Mouse (Mus musculus): ENCODE results near the gene Eps8. TPM values are rescaled to one million over a fixed set of nuclear protein-coding genes. Genes with fewer than 3 reads are reported as not detected.

Gene Eps8
- polyA plus RNA-seq, 1 experiment from 2014 or later: 102 TPM

DNA sequence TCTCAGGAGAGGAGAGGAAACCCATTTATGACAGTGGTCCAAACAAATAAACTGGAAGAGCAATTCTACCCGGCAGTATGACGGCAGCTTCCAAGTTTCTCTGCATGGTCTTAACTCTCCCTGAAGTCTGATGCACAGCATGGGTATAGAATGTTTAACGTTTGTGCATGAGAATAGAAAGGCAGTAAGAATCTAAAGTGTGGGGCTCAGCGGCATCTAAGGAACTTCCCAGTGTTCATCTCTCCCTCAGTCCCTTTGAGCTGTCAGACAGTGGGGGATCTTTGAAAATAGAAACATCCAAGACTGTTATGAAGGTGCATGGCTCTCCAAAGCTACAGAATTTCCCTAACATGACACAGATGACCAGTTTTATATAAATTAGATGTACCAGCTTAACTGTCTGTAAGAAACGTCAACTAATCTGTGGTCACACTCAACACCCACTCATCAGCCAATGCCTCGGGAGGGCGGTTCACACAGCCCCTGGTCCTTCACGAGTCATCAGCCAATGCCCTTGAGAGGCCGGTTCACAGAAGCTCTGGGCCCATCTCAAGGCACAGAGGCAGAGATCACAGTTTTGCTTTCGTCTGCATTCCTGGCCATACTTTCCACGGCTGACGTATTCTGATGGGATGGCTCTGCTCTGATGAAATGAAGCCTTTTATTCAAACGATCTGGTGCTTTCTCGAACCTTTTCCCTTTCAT, 145.2 kb downstream of the Eps8 start:
- no peak overlapping the region for H3K9ac ChIP-seq (ENCODE audit: low read depth, low read length)
- no peaks in the 10 kb centered on the region for H3K27me3 ChIP-seq (replicated peaks; ENCODE audit: control insufficient read depth, insufficient read depth, low read length)
- no peak for ATAC-seq
- no peak overlapping the region for H3K4me3 ChIP-seq (ENCODE audit: low read length)
- H3K4me1 ChIP-seq (ENCODE audit: control insufficient read depth, insufficient read depth, low read length): 0 out of 2 replicates have a peak, but pooled peaks cover 3% of the 10 kb centered on the region
- no peak overlapping the region for H3K4me2 ChIP-seq (ENCODE audit: low read depth, low read length)
- no peak overlapping the region for H3K27ac ChIP-seq (ENCODE audit: low read length)
- WGBS: 81% methylated on average over 14 of the region's 14 CpGs
- H3K36me3 ChIP-seq (ENCODE audit: control insufficient read depth, insufficient read depth, low read length): peaks cover 3% of the 10 kb centered on the region; the same call in 1 of the 2 replicates
- no peaks in the 10 kb centered on the region for H3K9me3 ChIP-seq (ENCODE audit: control insufficient read depth, low read length)

- Histone ChIP-seq H3K27me3 (replicated peaks; ENCODE audit: control insufficient read depth, insufficient read depth, low read length) (no peaks in the 10 kb centered on the region), H3K4me1 (ENCODE audit: control insufficient read depth, insufficient read depth, low read length) (0 out of 2 replicates have a peak, but pooled peaks cover 3% of the 10 kb centered on the region), H3K36me3 (ENCODE audit: control insufficient read depth, insufficient read depth, low read length) (no peaks in the 10 kb centered on the region), H3K9ac (ENCODE audit: low read depth, low read length) (no peak overlapping the region), H3K27ac (ENCODE audit: low read length) (no peak overlapping the region; the same call in 1 of the 2 replicates), H3K9me3 (ENCODE audit: control insufficient read depth, low read length) (no peaks in the 10 kb centered on the region), H3K4me2 (ENCODE audit: low read depth, low read length) (no peak overlapping the region), H3K4me3 (ENCODE audit: low read length) (no peak overlapping the region)
- 94% methylated on average over 19 of the region's 19 CpGs for WGBS
- no peak for ATAC-seq
Observed at GRCm38 (mm10) chr6:137508936-137509335, 145.7 kb downstream of the Eps8 start.

GRCm38 (mm10) chr6:137506563-137506962, 148.1 kb downstream of the Eps8 start:
- WGBS: 91% methylated on average over 7 of the region's 7 CpGs
- no peaks in the 10 kb centered on the region for H3K9me3 ChIP-seq (ENCODE audit: control insufficient read depth, low read length)
- no peak overlapping the region for H3K4me2 ChIP-seq (ENCODE audit: low read depth, low read length)
- H3K27ac ChIP-seq (ENCODE audit: low read length): no peak overlapping the region
- no peak overlapping the region for H3K4me3 ChIP-seq (ENCODE audit: low read length)
- peaks cover 5% of the 10 kb centered on the region; the same call in 1 of the 2 replicates for H3K4me1 ChIP-seq (ENCODE audit: control insufficient read depth, insufficient read depth, low read length)
- no peak for ATAC-seq
- H3K27me3 ChIP-seq (replicated peaks; ENCODE audit: control insufficient read depth, insufficient read depth, low read length): no peaks in the 10 kb centered on the region
- no peaks in the 10 kb centered on the region for H3K36me3 ChIP-seq (ENCODE audit: control insufficient read depth, insufficient read depth, low read length)
- no peak overlapping the region for H3K9ac ChIP-seq (ENCODE audit: low read depth, low read length)

- Histone ChIP-seq H3K4me2 (ENCODE audit: low read depth, low read length) (no peak overlapping the region), H3K9ac (ENCODE audit: low read depth, low read length) (no peak overlapping the region), H3K27me3 (replicated peaks; ENCODE audit: control insufficient read depth, insufficient read depth, low read length) (no peaks in the 10 kb centered on the region), H3K4me3 (ENCODE audit: low read length) (no peak overlapping the region), H3K9me3 (ENCODE audit: control insufficient read depth, low read length) (no peaks in the 10 kb centered on the region), H3K4me1 (ENCODE audit: control insufficient read depth, insufficient read depth, low read length) (peaks cover 5% of the 10 kb centered on the region; the same call in 1 of the 2 replicates), H3K36me3 (ENCODE audit: control insufficient read depth, insufficient read depth, low read length) (no peaks in the 10 kb centered on the region), H3K27ac (ENCODE audit: low read length) (peak overlapping the region; percentile 75; the same call in 1 of the 2 replicates)
- peak; percentile 79 for ATAC-seq
- 40% methylated on average over 3 of the region's 3 CpGs for WGBS
Observed at GRCm38 (mm10) chr6:137505555-137506227, 149.0 kb downstream of the Eps8 start.

DNA sequence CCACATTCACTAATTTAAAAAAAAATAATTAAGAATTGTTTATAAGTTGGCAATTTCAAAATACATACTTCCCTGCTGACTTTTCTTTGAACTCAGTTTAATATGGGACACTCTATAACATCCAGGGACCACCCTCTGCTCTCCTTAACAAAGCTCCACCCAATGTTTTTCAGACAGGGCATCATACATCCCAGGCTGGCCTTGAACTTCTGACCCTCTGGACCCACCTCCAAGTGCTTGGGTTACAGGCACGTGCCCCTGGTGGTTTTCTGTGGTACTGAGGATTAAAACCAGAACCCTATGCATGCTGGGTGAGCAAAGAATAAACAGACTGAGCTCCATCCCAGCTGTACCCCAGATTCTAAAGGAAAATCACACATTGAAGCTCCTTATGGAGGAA, 150.6 kb downstream of the Eps8 start:
- Histone ChIP-seq H3K27me3 (replicated peaks; ENCODE audit: control insufficient read depth, insufficient read depth, low read length) (no peaks in the 10 kb centered on the region), H3K4me2 (ENCODE audit: low read depth, low read length) (no peak overlapping the region), H3K4me3 (ENCODE audit: low read length) (no peak overlapping the region), H3K9ac (ENCODE audit: low read depth, low read length) (no peak overlapping the region), H3K4me1 (ENCODE audit: control insufficient read depth, insufficient read depth, low read length) (peaks cover 5% of the 10 kb centered on the region; the same call in 1 of the 2 replicates), H3K9me3 (ENCODE audit: control insufficient read depth, low read length) (no peaks in the 10 kb centered on the region), H3K27ac (ENCODE audit: low read length) (no peak overlapping the region), H3K36me3 (ENCODE audit: control insufficient read depth, insufficient read depth, low read length) (no peaks in the 10 kb centered on the region)
- WGBS: 37% methylated on average over 1 of the region's 1 CpGs
- no peak for ATAC-seq

DNA sequence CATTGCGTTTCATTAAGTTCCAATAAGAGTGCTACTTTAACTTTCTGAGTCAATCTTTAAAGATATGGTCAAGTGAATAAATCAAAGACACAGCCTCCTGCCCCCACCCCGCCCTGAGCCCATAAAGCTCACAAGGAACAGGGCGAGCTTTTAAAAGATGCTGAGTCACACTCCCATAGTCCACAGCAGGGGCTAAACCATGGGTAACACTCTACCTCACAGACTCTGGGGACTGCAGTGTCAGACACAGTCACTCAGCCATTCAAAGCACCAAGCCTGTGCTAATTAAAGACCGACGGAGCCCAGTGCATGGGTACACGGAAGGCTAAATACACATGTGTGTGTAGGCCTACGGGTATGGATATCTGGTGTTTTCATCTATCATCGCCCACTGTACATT, 151.2 kb downstream of the Eps8 start:
- Histone ChIP-seq H3K27me3 (replicated peaks; ENCODE audit: control insufficient read depth, insufficient read depth, low read length) (no peaks in the 10 kb centered on the region), H3K27ac (ENCODE audit: low read length) (no peak overlapping the region), H3K9ac (ENCODE audit: low read depth, low read length) (no peak overlapping the region), H3K4me2 (ENCODE audit: low read depth, low read length) (no peak overlapping the region), H3K4me3 (ENCODE audit: low read length) (no peak overlapping the region), H3K9me3 (ENCODE audit: control insufficient read depth, low read length) (no peaks in the 10 kb centered on the region), H3K4me1 (ENCODE audit: control insufficient read depth, insufficient read depth, low read length) (peaks cover 5% of the 10 kb centered on the region; the same call in 1 of the 2 replicates), H3K36me3 (ENCODE audit: control insufficient read depth, insufficient read depth, low read length) (0 out of 2 replicates have a peak, but pooled peaks cover 2% of the 10 kb centered on the region)
- WGBS: 86% methylated on average over 8 of the region's 8 CpGs
- ATAC-seq: no peak

DNA sequence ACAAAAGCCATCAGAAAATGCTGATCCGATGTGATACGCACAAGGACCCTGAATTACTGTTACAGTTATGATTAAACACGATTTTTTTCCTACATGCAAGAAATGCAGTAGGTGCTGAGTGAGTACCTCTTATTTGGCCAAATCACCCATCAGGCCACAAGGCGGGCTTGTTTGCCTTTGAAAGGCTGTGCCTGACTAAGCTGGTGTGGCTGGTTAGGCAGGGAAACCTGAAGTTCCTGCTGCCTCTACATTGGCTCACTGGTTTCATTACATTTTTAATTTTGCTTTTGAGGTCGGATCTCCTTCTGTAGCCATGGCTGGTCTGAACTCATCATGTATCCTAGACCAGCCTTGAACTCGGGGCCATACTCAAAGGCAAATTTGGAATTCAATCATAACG, 151.7 kb downstream of the Eps8 start:
- no peak for ATAC-seq
- Histone ChIP-seq H3K4me2 (ENCODE audit: low read depth, low read length) (no peak overlapping the region), H3K27me3 (replicated peaks; ENCODE audit: control insufficient read depth, insufficient read depth, low read length) (no peaks in the 10 kb centered on the region), H3K9me3 (ENCODE audit: control insufficient read depth, low read length) (no peaks in the 10 kb centered on the region), H3K36me3 (ENCODE audit: control insufficient read depth, insufficient read depth, low read length) (0 out of 2 replicates have a peak, but pooled peaks cover 3% of the 10 kb centered on the region), H3K4me1 (ENCODE audit: control insufficient read depth, insufficient read depth, low read length) (peaks cover 5% of the 10 kb centered on the region; the same call in 1 of the 2 replicates), H3K27ac (ENCODE audit: low read length) (no peak overlapping the region), H3K9ac (ENCODE audit: low read depth, low read length) (no peak overlapping the region), H3K4me3 (ENCODE audit: low read length) (no peak overlapping the region)
- 88% methylated on average over 7 of the region's 7 CpGs for WGBS

- ATAC-seq: no peak
- Histone ChIP-seq H3K36me3 (ENCODE audit: control insufficient read depth, insufficient read depth, low read length) (peaks cover 6% of the 10 kb centered on the region; the same call in 1 of the 2 replicates), H3K4me3 (ENCODE audit: low read length) (no peak overlapping the region), H3K4me2 (ENCODE audit: low read depth, low read length) (no peak overlapping the region), H3K27me3 (replicated peaks; ENCODE audit: control insufficient read depth, insufficient read depth, low read length) (no peaks in the 10 kb centered on the region), H3K9ac (ENCODE audit: low read depth, low read length) (no peak overlapping the region), H3K4me1 (ENCODE audit: control insufficient read depth, insufficient read depth, low read length) (peaks cover 2% of the 10 kb centered on the region; the same call in 1 of the 2 replicates), H3K27ac (ENCODE audit: low read length) (no peak overlapping the region), H3K9me3 (ENCODE audit: control insufficient read depth, low read length) (no peaks in the 10 kb centered on the region)
- WGBS: 73% methylated on average over 6 of the region's 6 CpGs
Observed at GRCm38 (mm10) chr6:137498781-137499180, 155.9 kb downstream of the Eps8 start.

DNA sequence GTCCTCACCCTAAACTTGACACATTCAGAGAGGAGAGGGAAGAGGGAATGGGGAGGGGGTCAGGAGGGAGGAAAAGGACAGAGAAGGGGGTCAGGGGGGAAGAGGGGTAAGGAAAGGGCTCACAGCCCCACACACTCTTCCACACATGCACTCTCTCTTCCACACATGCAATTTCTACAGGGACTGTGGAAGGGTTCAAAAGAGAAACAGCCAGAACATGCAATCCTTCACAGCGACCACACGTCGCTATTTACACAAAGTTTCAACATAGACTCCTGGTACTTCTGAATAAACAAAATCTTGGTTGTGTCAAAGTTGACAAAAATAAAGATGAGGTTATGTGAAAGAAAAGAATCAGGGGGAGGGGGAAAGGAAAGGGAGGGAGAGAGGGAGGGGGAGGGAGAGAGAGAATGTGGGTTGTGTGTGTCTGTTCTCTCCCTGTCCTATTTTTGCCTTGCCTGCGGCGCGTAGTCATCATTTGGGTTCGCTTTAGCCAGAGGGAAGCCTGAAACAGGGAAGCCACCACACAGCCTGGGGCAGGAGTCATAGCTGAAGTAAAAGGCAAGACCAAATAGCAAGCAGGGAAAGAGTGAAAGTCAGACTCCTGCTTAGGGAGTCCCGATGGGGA, 157.4 kb downstream of the Eps8 start:
- H3K27ac ChIP-seq (ENCODE audit: low read length): no peak overlapping the region
- H3K9me3 ChIP-seq (ENCODE audit: control insufficient read depth, low read length): no peaks in the 10 kb centered on the region
- no peaks in the 10 kb centered on the region for H3K4me1 ChIP-seq (ENCODE audit: control insufficient read depth, insufficient read depth, low read length)
- H3K9ac ChIP-seq (ENCODE audit: low read depth, low read length): no peak overlapping the region
- no peak overlapping the region for H3K4me2 ChIP-seq (ENCODE audit: low read depth, low read length)
- H3K36me3 ChIP-seq (ENCODE audit: control insufficient read depth, insufficient read depth, low read length): peaks cover 6% of the 10 kb centered on the region; the same call in 1 of the 2 replicates
- H3K4me3 ChIP-seq (ENCODE audit: low read length): no peak overlapping the region
- 75% methylated on average over 8 of the region's 8 CpGs for WGBS
- no peak for ATAC-seq
- no peaks in the 10 kb centered on the region for H3K27me3 ChIP-seq (replicated peaks; ENCODE audit: control insufficient read depth, insufficient read depth, low read length)

Data from intestine, embryonic 16.5 days (tissue).